Mouse (Mus musculus) liver, embryonic 14.5 days (tissue): ENCODE data around the gene Ear14.

Experiments
- CTCF ChIP-seq: IDR thresholded peaks from 2 replicates; pipeline ENCODE4 v1.5.1; 2016; ENCODE audit warnings: antibody characterized with exemption, low read depth, control low read depth
- EP300 ChIP-seq: IDR thresholded peaks from 2 replicates; pipeline ENCODE4 v1.6.1; 2016; ENCODE audit warnings: antibody characterized with exemption, low read depth

GRCm38 (mm10) chr14:51200466-51200865, 2.7 kb upstream of the Ear14 start:
- no peak for TF ChIP-seq CTCF
- no peak for TF ChIP-seq EP300
